Mouse (Mus musculus) small intestine, adult 2 months (tissue): Measurements from ENCODE around the gene Vps33b.

Source experiments
- CTCF ChIP-seq: fragments of 200-500 bp; IDR thresholded peaks from 2 replicates; pipeline ENCODE4 v1.5.1; 2012; ENCODE audit warnings: low read depth, mild to moderate bottlenecking, control low read depth, inconsistent platforms, low read length, moderate library complexity, mixed read lengths; ENCODE audit not compliant: insufficient replicate concordance, insufficient read length; ENCODE audit errors: extremely low read depth
- POLR2A ChIP-seq: fragments of 200-500 bp; IDR thresholded peaks from 2 replicates; pipeline ENCODE4 v1.6.1; 2012; ENCODE audit warnings: low read depth, mild to moderate bottlenecking, control low read depth, inconsistent platforms, low read length, moderate library complexity

DNA sequence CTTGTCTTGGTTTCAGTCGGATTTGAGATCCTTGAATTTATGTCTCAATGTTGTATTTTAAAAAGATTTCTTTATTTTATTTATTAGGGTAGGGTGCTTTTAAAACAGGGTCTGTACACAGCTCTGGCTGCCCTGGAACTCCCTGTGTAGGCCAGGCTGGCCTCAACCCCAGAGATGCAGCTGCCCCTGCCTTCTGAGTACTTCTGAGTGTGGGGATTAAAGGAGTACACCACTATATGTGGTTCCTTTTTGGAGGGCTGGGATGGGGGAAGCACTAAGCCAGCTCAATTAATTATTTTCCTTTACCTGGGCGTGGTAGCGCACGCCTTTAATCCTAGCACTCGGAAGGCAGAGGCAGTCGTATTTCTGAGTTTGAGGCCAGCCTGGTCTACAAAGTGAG is 27.0 kb downstream of the Vps33b start:
- no peak for TF ChIP-seq CTCF
- no peak for TF ChIP-seq POLR2A
